Mouse (Mus musculus): ENCODE data around the gene Daam2.

GRCm38 (mm10) chr17:49464884-49465283 is 99.3 kb downstream of the Daam2 start:
- no peak for TF ChIP-seq GATA1 (IDR thresholded peaks at IDR 0.05; ENCODE audit: low read length)
- TF ChIP-seq TAL1 (IDR thresholded peaks at IDR 0.05; ENCODE audit: low read length): no peak
